Mouse (Mus musculus): Measurements from ENCODE around the gene Rbm34.

DNA sequence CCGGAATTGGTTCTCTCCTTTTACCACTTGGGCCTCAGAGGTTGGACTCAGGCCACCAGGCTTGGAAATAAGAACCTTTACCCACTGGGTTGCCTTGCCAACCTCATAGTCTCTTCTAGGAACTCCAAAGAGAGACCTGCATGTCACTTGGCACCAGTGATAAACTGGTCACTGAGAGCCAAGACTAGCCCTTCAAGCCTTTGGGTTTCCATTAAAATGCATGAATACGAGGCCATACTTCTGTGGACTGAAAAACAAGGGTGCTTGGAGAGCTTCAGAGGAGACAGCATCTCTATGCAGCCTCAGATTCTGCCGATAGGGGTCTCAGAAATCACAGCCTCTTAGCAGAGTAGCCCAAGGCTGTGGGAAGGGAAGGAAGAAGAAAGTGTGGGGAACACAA lies 63.5 kb downstream of the Rbm34 start:
- TF ChIP-seq CTCF (IDR thresholded peaks at IDR 0.05; ENCODE audit: borderline replicate concordance, insufficient read depth, low read depth, low read length) (no peak), POLR2A (IDR thresholded peaks at IDR 0.05; ENCODE audit: borderline replicate concordance, insufficient read depth, low read length) (no peak)

Measured in cerebellum, adult 2 months (tissue).